Mouse (Mus musculus) intestine, embryonic 16.5 days (tissue): ENCODE results near the gene Plxnd1. TPM values are rescaled to one million over a fixed set of nuclear protein-coding genes. Genes with fewer than 3 reads are reported as not detected.

Source experiments
- ATAC-seq: fragments of 200-750 bp; cut with Nextera tagmentation; 2 replicates; pipeline ENCODE4 v1.8.0; 2017; ENCODE audit warnings: moderate TSS enrichment, moderate library complexity
- H3K27ac ChIP-seq: fragments of 300-500 bp; sonication (generic); 2 replicates; pipeline ENCODE4 v1.5.1; 2014; ENCODE audit warnings: mild to moderate bottlenecking, low read length
- H3K27me3 ChIP-seq: fragments of 300-500 bp; sonication (generic); replicated peaks from 2 replicates; pipeline ENCODE4 v1.6.1; 2014; ENCODE audit warnings: low read length, control low read depth, mixed read lengths; ENCODE audit not compliant: control insufficient read depth, insufficient read depth
- H3K36me3 ChIP-seq: fragments of 300-500 bp; sonication (generic); 2 replicates; pipeline ENCODE4 v1.6.1; 2014; ENCODE audit warnings: low read length, control low read depth; ENCODE audit not compliant: control insufficient read depth, insufficient read depth
- H3K4me1 ChIP-seq: fragments of 300-500 bp; sonication (generic); 2 replicates; pipeline ENCODE4 v1.6.1; 2014; ENCODE audit warnings: low read length, control low read depth, mixed read lengths; ENCODE audit not compliant: control insufficient read depth, insufficient read depth
- H3K4me2 ChIP-seq: fragments of 300-500 bp; sonication (generic); 2 replicates; pipeline ENCODE4 v1.6.1; 2014; ENCODE audit warnings: low read depth, low read length, control low read depth
- H3K4me3 ChIP-seq: fragments of 300-500 bp; sonication (generic); 2 replicates; pipeline ENCODE4 v1.5.1; 2014; ENCODE audit warnings: mild to moderate bottlenecking, low read length
- H3K9ac ChIP-seq: fragments of 300-500 bp; sonication (generic); 2 replicates; pipeline ENCODE4 v1.6.1; 2014; ENCODE audit warnings: low read depth, low read length
- H3K9me3 ChIP-seq: fragments of 300-500 bp; sonication (generic); 2 replicates; pipeline ENCODE4 v1.6.1; 2016; ENCODE audit warnings: low read length, control low read depth; ENCODE audit not compliant: control insufficient read depth
- WGBS: fragments of 180-500 bp; shearing (Covaris S2); extraction: QIAGEN DNeasy Blood & Tissue Kit; methylation state at CpG from one replicate; pipeline ENCODE4 v1.1.7; 2014; 5-methylcytosine and 5-hydroxymethylcytosine counted together
- polyA plus RNA-seq: library from polyadenylated mRNA; unstranded; fragments of >200 nt; fragmentation: Nextera tagmentation; extraction: Ambion mirVana; gene quantifications from 2 replicates; pipeline ENCODE4 v1.2.1, GENCODE M21; 2015

Plxnd1 gene
- polyA plus RNA-seq, 1 experiment from 2014 or later: 19.3 TPM

DNA sequence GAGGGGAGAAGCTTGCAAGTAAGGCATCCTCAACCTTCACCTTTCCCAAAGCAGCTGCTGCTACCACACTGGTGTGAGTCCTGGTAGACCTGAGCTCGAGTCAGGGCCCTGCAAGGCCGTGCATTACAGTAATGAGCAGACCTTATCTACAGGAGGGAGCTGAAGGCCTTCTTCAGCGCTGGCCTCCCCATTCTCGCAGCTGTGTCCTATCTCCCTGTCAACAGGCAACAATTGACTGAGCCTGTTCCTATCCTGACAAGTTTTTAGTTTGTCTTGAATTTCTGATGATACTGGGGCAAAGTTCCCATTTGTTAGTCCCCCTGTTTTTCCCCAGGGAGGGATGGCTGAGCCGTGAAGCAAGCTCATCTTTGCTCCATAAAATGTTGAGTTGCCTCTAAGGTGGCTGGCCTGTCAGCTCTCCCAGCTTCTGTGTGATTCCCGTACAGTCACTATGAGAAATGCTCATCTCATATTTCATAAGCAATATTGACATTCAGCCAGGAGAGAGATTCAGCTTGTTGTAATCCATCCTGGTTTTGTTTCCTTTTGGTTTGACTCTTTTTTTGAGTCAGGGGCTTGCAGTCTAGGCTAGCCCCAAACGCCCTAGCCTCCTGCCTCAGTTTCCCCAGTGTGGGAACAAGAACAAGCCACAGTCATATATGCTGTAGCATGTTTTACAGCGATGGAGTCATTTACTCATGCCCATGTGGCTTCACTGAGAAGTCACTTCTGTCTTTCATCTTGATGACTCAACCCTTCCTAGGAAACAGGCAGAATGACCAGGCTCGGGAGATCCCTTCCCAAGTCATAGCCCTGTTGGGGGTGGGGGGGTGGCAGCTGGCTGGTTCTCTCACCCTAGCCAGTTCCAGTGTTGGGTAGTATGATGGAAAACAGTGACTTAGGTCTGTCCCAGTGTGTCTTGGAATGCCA is 51.0 kb downstream of the Plxnd1 start:
- no peaks in the 10 kb centered on the region for H3K9me3 ChIP-seq
- no peak for ATAC-seq
- H3K4me1 ChIP-seq: peaks cover 12% of the 10 kb centered on the region; the same call in 1 of the 2 replicates
- WGBS: 72% methylated on average over 9 of the region's 9 CpGs
- H3K36me3 ChIP-seq: no peaks in the 10 kb centered on the region
- H3K4me2 ChIP-seq: no peak overlapping the region
- no peak overlapping the region for H3K4me3 ChIP-seq
- H3K9ac ChIP-seq: no peak overlapping the region
- no peaks in the 10 kb centered on the region for H3K27me3 ChIP-seq
- H3K27ac ChIP-seq: no peak overlapping the region

DNA sequence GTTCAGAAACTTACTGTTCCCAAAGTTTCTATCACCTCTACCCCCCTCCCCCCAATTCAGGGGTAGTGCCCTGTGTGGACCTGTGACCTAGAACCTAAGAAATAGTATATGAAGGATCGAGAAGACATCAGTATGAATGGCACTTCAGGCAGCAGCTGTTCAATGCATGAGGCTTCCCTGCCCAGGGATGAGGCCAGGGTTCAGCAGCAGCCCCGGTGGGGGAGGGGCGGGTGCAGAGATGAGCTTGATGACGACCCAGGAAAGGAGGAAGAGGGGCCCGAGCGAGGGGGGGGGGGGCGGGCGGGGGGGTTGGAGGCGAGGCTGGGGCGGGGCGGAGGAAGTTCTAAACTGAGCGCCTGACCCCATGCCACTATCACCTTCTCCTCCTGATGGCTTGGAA is 53.7 kb downstream of the Plxnd1 start:
- H3K4me2 ChIP-seq: no peak overlapping the region
- no peak overlapping the region for H3K27ac ChIP-seq
- peak; percentile 49 for ATAC-seq
- no peaks in the 10 kb centered on the region for H3K36me3 ChIP-seq
- no peaks in the 10 kb centered on the region for H3K9me3 ChIP-seq
- no peak overlapping the region for H3K4me3 ChIP-seq
- peaks cover 12% of the 10 kb centered on the region; the same call in 1 of the 2 replicates for H3K4me1 ChIP-seq
- H3K27me3 ChIP-seq: no peaks in the 10 kb centered on the region
- 9% methylated on average over 10 of the region's 12 CpGs for WGBS
- H3K9ac ChIP-seq: no peak overlapping the region

DNA sequence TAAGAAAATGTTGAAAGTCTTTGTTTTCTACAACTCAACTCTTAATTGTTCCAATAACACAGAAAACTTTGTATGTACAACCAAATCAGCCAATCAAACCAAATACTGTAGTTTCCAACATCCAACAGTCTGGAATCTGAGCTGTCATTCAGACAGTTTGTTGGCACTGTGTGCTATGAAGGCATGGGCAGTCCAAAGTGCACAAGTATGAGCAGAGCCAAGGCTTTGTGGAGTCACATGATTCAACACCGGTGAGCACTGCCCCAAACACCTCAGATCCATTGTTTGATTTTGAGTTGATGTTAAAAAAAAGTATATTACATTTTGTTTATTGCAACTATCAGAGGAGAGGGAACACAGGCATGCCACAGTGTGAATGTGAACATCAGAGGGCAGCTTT is 54.2 kb downstream of the Plxnd1 start:
- Histone ChIP-seq H3K9ac (no peak overlapping the region), H3K4me2 (no peak overlapping the region), H3K4me3 (no peak overlapping the region), H3K36me3 (no peaks in the 10 kb centered on the region), H3K4me1 (peaks cover 12% of the 10 kb centered on the region; the same call in 1 of the 2 replicates), H3K9me3 (no peaks in the 10 kb centered on the region), H3K27me3 (no peaks in the 10 kb centered on the region), H3K27ac (no peak overlapping the region)
- ATAC-seq: peak; percentile 87
- WGBS: 38% methylated on average over 1 of the region's 1 CpGs

DNA sequence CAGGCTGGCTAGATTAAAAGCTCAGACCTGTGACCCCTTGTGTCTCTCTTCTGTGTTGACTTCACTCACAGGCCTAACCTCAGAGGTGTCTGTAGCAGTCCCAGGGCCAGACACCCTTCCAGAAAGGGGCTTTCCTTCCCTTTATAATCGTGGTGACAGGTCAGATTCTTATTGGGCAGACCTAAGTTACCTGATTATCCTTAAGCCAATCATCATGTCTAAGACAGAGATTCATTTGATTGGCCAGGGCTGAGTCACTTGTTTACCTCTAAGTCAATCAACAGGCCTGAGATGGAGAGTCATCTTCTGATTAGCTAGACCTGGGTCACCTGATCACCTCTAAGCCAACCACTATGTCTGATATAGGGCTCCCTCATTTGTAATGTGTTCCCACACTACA is 56.0 kb downstream of the Plxnd1 start:
- no peak overlapping the region for H3K4me3 ChIP-seq
- no peak overlapping the region for H3K9ac ChIP-seq
- no peaks in the 10 kb centered on the region for H3K36me3 ChIP-seq
- no peak for ATAC-seq
- H3K9me3 ChIP-seq: no peaks in the 10 kb centered on the region
- H3K27ac ChIP-seq: no peak overlapping the region
- H3K4me2 ChIP-seq: no peak overlapping the region
- no peaks in the 10 kb centered on the region for H3K27me3 ChIP-seq
- H3K4me1 ChIP-seq: peaks cover 12% of the 10 kb centered on the region; the same call in 1 of the 2 replicates
- WGBS: 57% methylated on average over 1 of the region's 1 CpGs

DNA sequence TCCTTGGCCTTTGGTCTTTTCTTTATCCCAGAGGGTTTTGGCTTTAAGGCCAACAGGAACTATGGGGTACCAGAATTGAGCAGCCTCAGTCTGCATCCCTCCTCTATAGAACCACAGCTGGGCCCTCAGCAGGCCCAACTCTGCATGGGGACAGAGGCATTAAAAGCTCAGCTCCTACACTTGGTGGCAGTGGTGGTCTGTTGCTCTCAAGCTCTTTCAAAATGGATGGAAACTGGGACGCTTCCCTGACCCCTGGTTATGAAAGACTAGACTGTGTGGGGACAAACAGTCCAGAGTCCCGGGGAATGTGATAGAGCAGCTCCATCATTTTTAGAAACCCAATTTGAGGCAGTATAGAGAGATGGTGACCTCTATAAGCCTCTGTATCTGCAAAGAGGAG is 56.8 kb downstream of the Plxnd1 start:
- Histone ChIP-seq H3K36me3 (no peaks in the 10 kb centered on the region), H3K9ac (no peak overlapping the region), H3K4me3 (no peak overlapping the region), H3K27me3 (no peaks in the 10 kb centered on the region), H3K9me3 (no peaks in the 10 kb centered on the region), H3K4me1 (peaks cover 12% of the 10 kb centered on the region; the same call in 1 of the 2 replicates), H3K4me2 (no peak overlapping the region), H3K27ac (no peak overlapping the region)
- ATAC-seq: no peak
- 91% methylated on average over 2 of the region's 2 CpGs for WGBS

DNA sequence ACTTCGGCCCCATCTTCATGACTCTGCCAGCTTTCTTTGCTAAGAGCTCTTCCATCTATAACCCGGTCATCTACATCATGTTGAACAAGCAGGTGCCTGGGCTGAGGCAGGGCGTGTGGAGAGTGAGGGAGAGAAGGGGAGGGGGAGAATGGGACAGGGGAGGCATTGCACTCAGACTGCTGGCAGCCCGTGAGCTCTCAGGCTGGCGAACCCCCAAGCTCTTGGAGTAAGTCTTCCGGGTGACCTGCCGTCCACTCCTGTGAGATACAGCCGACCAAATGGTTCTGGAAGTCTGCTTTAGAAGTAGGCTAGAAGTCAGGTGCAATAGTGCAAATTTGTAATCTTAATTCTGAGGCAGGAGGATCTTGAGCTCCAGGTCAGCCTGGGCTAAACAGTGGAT is 59.3 kb downstream of the Plxnd1 start:
- ATAC-seq: no peak
- 81% methylated on average over 8 of the region's 8 CpGs for WGBS
- Histone ChIP-seq H3K9me3 (no peaks in the 10 kb centered on the region), H3K36me3 (no peaks in the 10 kb centered on the region), H3K9ac (no peak overlapping the region), H3K4me2 (no peak overlapping the region), H3K27ac (no peak overlapping the region), H3K27me3 (no peaks in the 10 kb centered on the region), H3K4me3 (no peak overlapping the region), H3K4me1 (no peaks in the 10 kb centered on the region)

DNA sequence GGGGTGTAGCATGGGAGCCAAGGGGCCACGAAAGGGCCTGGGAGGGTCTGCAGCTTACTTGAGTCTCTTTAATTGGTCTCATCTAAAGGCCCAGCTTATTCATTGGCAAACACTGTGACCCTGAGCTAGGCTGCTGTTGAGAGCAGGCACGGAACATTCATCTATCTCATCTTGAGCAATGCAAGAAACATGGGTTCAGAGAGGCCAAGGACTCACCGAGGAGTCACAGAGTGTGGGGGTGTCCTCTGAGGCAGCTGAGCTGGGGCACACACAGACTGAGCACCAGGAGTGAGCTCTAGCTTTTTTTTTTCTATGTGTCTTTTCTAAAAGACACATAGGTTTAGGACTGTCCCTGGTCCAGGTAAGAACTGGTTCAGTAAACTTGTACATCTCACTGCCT is 62.4 kb downstream of the Plxnd1 start:
- no peak for ATAC-seq
- WGBS: 84% methylated on average over 3 of the region's 3 CpGs

DNA sequence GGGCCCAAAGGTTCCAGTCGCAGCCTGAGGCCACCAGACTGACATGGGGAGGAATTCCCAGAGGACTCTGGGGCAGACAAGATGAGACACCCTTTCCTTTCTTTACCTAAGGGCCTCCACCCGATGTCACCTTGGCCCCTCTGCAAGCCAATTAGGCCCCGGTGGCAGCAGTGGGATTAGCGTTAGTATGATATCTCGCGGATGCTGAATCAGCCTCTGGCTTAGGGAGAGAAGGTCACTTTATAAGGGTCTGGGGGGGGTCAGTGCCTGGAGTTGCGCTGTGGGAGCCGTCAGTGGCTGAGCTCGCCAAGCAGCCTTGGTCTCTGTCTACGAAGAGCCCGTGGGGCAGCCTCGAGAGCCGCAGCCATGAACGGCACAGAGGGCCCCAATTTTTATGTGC is 63.2 kb downstream of the Plxnd1 start, which contains the start of gene Rho:
TSS of gene Rho (plus strand) at position 110 of the 400 bp plus-strand sequence.
- Histone ChIP-seq H3K27me3 (no peaks in the 10 kb centered on the region), H3K9ac (no peak within 1 kb of the TSS), H3K27ac (no peak within 1 kb of the TSS), H3K4me1 (no peaks in the 10 kb centered on the region), H3K9me3 (no peaks in the 10 kb centered on the region), H3K4me3 (no peak within 1 kb of the TSS), H3K36me3 (no peaks in the 10 kb centered on the region), H3K4me2 (no peak within 1 kb of the TSS)
- ATAC-seq: no peak
- 78% methylated on average over 14 of the region's 14 CpGs for WGBS

More for the DNA sequence above, 62.4 kb downstream of the Plxnd1 start:
- H3K9me3 ChIP-seq: no peaks in the 10 kb centered on the region
- no peaks in the 10 kb centered on the region for H3K27me3 ChIP-seq
- H3K4me1 ChIP-seq: no peaks in the 10 kb centered on the region
- H3K27ac ChIP-seq: no peak overlapping the region
- no peak overlapping the region for H3K9ac ChIP-seq
- H3K4me2 ChIP-seq: no peak overlapping the region
- no peaks in the 10 kb centered on the region for H3K36me3 ChIP-seq
- no peak overlapping the region for H3K4me3 ChIP-seq

DNA sequence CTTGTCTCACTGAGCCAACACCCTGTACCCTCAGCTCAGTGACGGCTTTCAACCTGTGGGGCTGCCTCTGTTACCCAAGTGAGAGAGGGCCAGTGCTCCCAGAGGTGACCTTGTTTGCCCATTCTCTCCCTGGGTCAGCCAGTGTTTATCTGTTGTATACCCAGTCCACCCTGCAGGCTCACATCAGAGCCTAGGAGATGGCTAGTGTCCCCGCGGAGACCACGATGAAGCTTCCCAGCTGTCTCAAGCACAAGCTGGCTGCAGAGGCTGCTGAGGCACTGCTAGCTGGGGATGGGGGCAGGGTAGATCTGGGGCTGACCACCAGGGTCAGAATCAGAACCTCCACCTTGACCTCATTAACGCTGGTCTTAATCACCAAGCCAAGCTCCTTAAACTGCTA is 64.8 kb downstream of the Plxnd1 start:
- Histone ChIP-seq H3K4me3 (no peak overlapping the region), H3K27ac (no peak overlapping the region), H3K4me2 (no peak overlapping the region), H3K9ac (no peak overlapping the region), H3K27me3 (no peaks in the 10 kb centered on the region), H3K36me3 (no peaks in the 10 kb centered on the region), H3K4me1 (no peaks in the 10 kb centered on the region; the same call in 1 of the 2 replicates), H3K9me3 (no peaks in the 10 kb centered on the region)
- WGBS: 42% methylated on average over 5 of the region's 5 CpGs
- ATAC-seq: no peak
